Mouse (Mus musculus) ES-E14 (cell line): ENCODE measurements around the gene Rab8a.

Source experiments
- CHD2 ChIP-seq: IDR thresholded peaks from 2 replicates; pipeline ENCODE4 v1.6.1; 2014; ENCODE audit warnings: mild to moderate bottlenecking, low read depth, low read length, inconsistent platforms
- HCFC1 ChIP-seq: IDR thresholded peaks from 2 replicates; pipeline ENCODE4 v1.6.1; 2012; ENCODE audit warnings: low read length, inconsistent platforms, borderline replicate concordance; ENCODE audit not compliant: insufficient read depth
- MAFK ChIP-seq: IDR thresholded peaks from 2 replicates; pipeline ENCODE4 v1.6.1; 2014; ENCODE audit warnings: mild to moderate bottlenecking, low read depth, low read length, inconsistent platforms; ENCODE audit not compliant: insufficient read depth
- ZC3H11A ChIP-seq: IDR thresholded peaks from 2 replicates; pipeline ENCODE4 v1.6.1; 2012; ENCODE audit warnings: low read depth, mild to moderate bottlenecking, inconsistent platforms, low read length, borderline replicate concordance

- TF ChIP-seq MAFK (no peak), ZC3H11A (no peak), HCFC1 (no peak), CHD2 (no peak)
These were observed 24.6 kb upstream of the Rab8a start for GRCm38 (mm10) chr8:72136302-72136978.
